In the genomic region with DNA sequence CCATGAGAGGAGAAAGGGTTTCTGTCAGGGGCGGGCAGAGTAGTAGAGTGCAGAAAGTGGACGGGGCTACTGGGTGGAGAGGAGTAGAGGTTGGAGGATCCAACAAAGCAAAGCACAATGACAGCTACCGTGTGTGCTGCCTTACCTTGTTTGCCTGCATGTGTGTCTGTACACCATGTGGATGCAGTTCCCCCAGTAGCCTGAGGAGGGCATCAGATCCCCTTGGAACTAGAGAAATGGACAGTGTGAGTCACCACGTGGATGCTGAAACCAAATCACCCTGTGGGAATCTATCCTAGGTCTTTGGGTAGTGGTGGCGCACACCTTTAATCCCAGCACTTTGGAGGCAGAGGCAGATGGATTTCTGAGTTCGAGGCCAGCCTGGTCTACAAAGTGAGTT, we compare ENCODE assay signal across 15 mouse cellular contexts. TPM values are rescaled to one million over a fixed set of nuclear protein-coding genes. Genes with fewer than 3 reads are reported as not detected.
DNase-seq lines count a peak whose midpoint lies in the region; ATAC-seq and TF ChIP-seq lines count a peak whose summit lies in the region.
"Had no signal": no experiment of that assay in that cellular context is flagged by ENCODE, and none has a peak within 500 bp of the region (broad histone marks: within the 10 kb centered on the region; RNA-seq: fewer than 3 reads in every experiment).

No protein-coding gene starts in this region.

- intact Hi-C loops in gastrocnemius, adult 2 months (cut with DNase I) = no loop called here
- intact Hi-C loops in gastrocnemius, postnatal 36 days (cut with DNase I) = no loop called here

- no peak for ATAC-seq in liver, embryonic 14.5 days (ENCODE audit: insufficient read depth)
- no peak for ATAC-seq in liver, embryonic 12.5 days
- no peak for ATAC-seq in Patski
- ATAC-seq: inflammation-experienced regulatory T-cells, adult 6 months had no signal

- H3K4me2 ChIP-seq in liver, embryonic 14.5 days (ENCODE audit: low read depth) = no peak overlapping the region
- no peak overlapping the region for H3K4me2 ChIP-seq in liver, embryonic 12.5 days

- 82% methylated on average over 6 of the region's 6 CpGs for WGBS in liver, embryonic 14.5 days (ENCODE audit: insufficient replicate concordance)
- WGBS in liver, embryonic 12.5 days (ENCODE audit: insufficient replicate concordance) = 73% methylated on average over 6 of the region's 6 CpGs

- H3K27me3 ChIP-seq in liver, embryonic 14.5 days (ENCODE audit: control insufficient read depth, insufficient read depth, low read length) = no peaks in the 10 kb centered on the region
- H3K27me3 ChIP-seq in liver, embryonic 12.5 days (replicated peaks) = no peaks in the 10 kb centered on the region
- H3K27me3 ChIP-seq in Patski = no peaks in the 10 kb centered on the region

- in situ Hi-C loops in Patski (cut with MboI; ENCODE audit: low pct_unique_long_range_greater_than_20kb) = no loop called here

- H3K9me3 ChIP-seq in liver, embryonic 14.5 days (ENCODE audit: control insufficient read depth, low read length) = no peaks in the 10 kb centered on the region
- H3K9me3 ChIP-seq in liver, embryonic 12.5 days (replicated peaks) = peaks cover 3% of the 10 kb centered on the region; the same call in 1 of the 2 replicates

- POLR2A ChIA-PET in Patski (lab: Charles Lee) = no interaction called here

- CTCF ChIA-PET in Patski (lab: Charles Lee) = no interaction called here

- no peak overlapping the region for H3K27ac ChIP-seq in gastrocnemius, adult 2 months
- H3K27ac ChIP-seq in liver, embryonic 14.5 days = no peak overlapping the region
- H3K27ac ChIP-seq in liver, embryonic 12.5 days = no peak overlapping the region
- H3K27ac ChIP-seq: limb, embryonic 10.5 days had no signal

- H3K4me1 ChIP-seq in liver, embryonic 14.5 days (replicated peaks; ENCODE audit: control insufficient read depth in 2 of 2, insufficient read depth in 2 of 2, low read length in 1 of 2) = no peaks in the 10 kb centered on the region
- no peaks in the 10 kb centered on the region for H3K4me1 ChIP-seq in liver, embryonic 12.5 days
- H3K4me1 ChIP-seq: limb, embryonic 10.5 days had no signal

- TF ChIP-seq EP300 in liver, embryonic 14.5 days (IDR thresholded peaks at IDR 0.05; ENCODE audit: low read depth) = no peak

- H3K4me3 ChIP-seq in gastrocnemius, adult 2 months = no peak overlapping the region
- H3K4me3 ChIP-seq in liver, embryonic 14.5 days (ENCODE audit: insufficient read depth in 1 of 2, low read depth in 2 of 2, low read length in 2 of 2) = no peak overlapping the region
- no peak overlapping the region for H3K4me3 ChIP-seq in liver, embryonic 12.5 days
- H3K4me3 ChIP-seq: limb, embryonic 10.5 days; myocyte had no signal

- H3K9ac ChIP-seq in liver, embryonic 14.5 days (replicated peaks) = no peak overlapping the region
- H3K9ac ChIP-seq in liver, embryonic 12.5 days = no peak overlapping the region

- H3K36me3 ChIP-seq in liver, embryonic 14.5 days (replicated peaks; ENCODE audit: control insufficient read depth, insufficient read depth, low read depth) = 0 out of 2 replicates have a peak, but pooled peaks cover 2% of the 10 kb centered on the region
- peaks cover 37% of the 10 kb centered on the region for H3K36me3 ChIP-seq in liver, embryonic 12.5 days

- peak; percentile 25; the same call in 1 of the 2 replicates for TF ChIP-seq CTCF in gastrocnemius, adult 2 months (IDR thresholded peaks at IDR 0.05)
- TF ChIP-seq CTCF in liver, embryonic 14.5 days (IDR thresholded peaks at IDR 0.05; ENCODE audit: low read depth) = peak; percentile 47
- TF ChIP-seq CTCF in Patski (IDR thresholded peaks at IDR 0.05) = peak; percentile 43

- no peak for DNase-seq in gastrocnemius, adult 2 months
- no peak for DNase-seq in gastrocnemius, postnatal 36 days
- no peak for DNase-seq in liver, embryonic 14.5 days (ENCODE audit: low read depth in 3 of 3, low spot score in 3 of 3)
- peak; percentile 37 for DNase-seq in 3T3-L1 (ENCODE audit: low read depth, low spot score)
- DNase-seq in Patski (ENCODE audit: low read depth, low spot score) = no peak
- no peak for DNase-seq in spleen, postnatal 36 days (ENCODE audit: low spot score in 2 of 2)
- no peak for DNase-seq in urinary bladder, postnatal 14 days (ENCODE audit: low spot score)
- DNase-seq: cerebellum, adult 9-10 months; gastrocnemius, postnatal 25 days; spleen, adult 18-20 months; thymus, adult 2 months had no signal

RNA-seq across cellular contexts. Expression of a gene that starts 11.6 kb away (rescaled TPM):
- total RNA-seq in gastrocnemius, adult 2 months (2021) = 100 to 1,000 TPM; 178 to 187 TPM
- total RNA-seq in gastrocnemius, postnatal 36 days (2021) = 100 to 1,000 TPM; 161 to 207 TPM
- 1.2 and 1.6 TPM in 2 replicates for polyA plus RNA-seq in liver, embryonic 14.5 days (2012; rRNA removed)
- polyA plus RNA-seq in liver, embryonic 14.5 days (2014; fragmentation: Nextera tagmentation; extraction: Ambion mirVana) = 2.9 and 3.7 TPM in 2 replicates
- polyA plus RNA-seq in liver, embryonic 12.5 days (2016; fragmentation: Nextera tagmentation; extraction: Ambion mirVana) = 5.2 and 5.8 TPM in 2 replicates
- polyA plus RNA-seq in Patski (2021) = 58.2 TPM

RNA-seq across cellular contexts. Expression of a gene that starts 31.9 kb away (rescaled TPM):
- total RNA-seq in gastrocnemius, adult 2 months (2021) = 1 to 10 TPM; 5.7 to 6.9 TPM
- total RNA-seq in gastrocnemius, postnatal 36 days (2021) = 1 to 10 TPM; 5.4 to 7.6 TPM
- polyA plus RNA-seq in liver, embryonic 14.5 days (2012; rRNA removed) = 6.1 and 7.6 TPM in 2 replicates
- polyA plus RNA-seq in liver, embryonic 14.5 days (2014; fragmentation: Nextera tagmentation; extraction: Ambion mirVana) = 3.0 and 4.5 TPM in 2 replicates
- polyA plus RNA-seq in liver, embryonic 12.5 days (2016; fragmentation: Nextera tagmentation; extraction: Ambion mirVana) = 13.8 and 14.0 TPM in 2 replicates
- polyA plus RNA-seq in Patski (2021) = 37.6 TPM
